Mouse (Mus musculus) erythroblast, adult 5-6 weeks (primary cell): Measurements from ENCODE around the gene Emp1. TPM values are rescaled to one million over a fixed set of nuclear protein-coding genes. Genes with fewer than 3 reads are reported as not detected.

Source experiments
- ATAC-seq: replicated peaks from 2 replicates; pipeline ENCODE4 v1.8.0; 2016; ENCODE audit warnings: moderate number of reproducible peaks, mild to moderate bottlenecking, moderate TSS enrichment, inconsistent platforms; ENCODE audit not compliant: poor library complexity, low FRiP score, severe bottlenecking
- total RNA-seq, 2 experiments: library from RNA; stranded (forward) in 1 of 2; stranded (reverse) in 1 of 2; fragments of 150-400 nt in 1 of 2; fragments of 200-764, 138-1000 nt in 1 of 2; gene quantifications; 2 replicates each; pipeline versions ENCODE4 v1.2.3 to v1.2.4; 2015 to 2017; ENCODE audit warnings: low replicate concordance in 2 of 2

Emp1 gene
- total RNA-seq, 2 experiments from 2014 or later: 2.1 to 2.3 TPM

DNA sequence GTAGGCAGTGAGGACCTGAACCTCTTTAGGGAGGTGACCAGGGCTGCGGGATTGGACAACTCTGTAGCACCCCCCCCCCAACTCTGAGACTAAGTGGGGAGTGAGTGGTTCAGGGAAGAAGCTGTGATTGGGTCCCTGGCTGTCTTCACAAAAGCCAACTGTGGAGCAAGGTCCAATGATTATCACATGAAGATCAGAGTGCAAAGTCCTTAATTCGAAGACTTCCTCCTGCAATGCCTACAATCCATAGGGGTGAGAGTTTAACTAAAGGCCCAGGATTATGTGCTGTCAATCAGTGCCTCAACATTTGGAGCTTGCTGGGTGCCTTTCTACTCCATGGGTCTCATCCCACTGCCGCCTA, 267 bp upstream of the Emp1 start:
- no peak for ATAC-seq

DNA sequence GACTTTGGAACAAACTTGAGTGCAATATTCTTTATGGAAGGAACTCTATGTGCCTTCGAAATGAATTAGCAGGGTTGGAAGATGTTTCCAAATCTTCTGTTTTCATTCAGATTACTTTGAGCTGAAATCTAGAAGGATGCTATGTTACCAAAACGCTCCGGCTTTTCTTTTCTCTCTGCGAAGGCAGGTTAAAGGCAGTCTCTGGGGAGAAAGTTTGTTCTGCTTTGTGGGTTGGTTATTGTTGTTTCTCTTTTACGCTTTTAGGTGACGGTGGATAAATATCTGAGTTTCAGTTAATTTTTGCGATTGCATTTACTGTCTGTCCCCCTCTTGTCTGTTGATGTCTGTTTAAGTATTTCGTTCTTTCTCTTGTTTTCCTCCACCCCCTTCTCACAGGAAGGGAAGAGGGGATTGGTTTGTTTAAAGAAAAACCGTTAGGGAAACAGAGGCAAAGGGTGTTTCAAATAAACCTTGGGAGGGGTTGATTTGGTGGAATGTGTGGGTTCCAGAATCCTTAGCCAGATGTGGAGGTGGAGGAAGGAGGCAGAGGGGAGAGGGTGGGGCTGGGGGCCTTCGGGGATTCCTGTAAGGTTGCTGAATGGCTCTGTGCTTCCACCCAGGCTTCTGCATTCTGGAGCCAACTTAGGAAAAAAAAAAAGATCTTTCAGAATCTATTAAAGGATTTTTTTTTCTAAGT, 1.1 kb downstream of the Emp1 start:
- no peak for ATAC-seq

DNA sequence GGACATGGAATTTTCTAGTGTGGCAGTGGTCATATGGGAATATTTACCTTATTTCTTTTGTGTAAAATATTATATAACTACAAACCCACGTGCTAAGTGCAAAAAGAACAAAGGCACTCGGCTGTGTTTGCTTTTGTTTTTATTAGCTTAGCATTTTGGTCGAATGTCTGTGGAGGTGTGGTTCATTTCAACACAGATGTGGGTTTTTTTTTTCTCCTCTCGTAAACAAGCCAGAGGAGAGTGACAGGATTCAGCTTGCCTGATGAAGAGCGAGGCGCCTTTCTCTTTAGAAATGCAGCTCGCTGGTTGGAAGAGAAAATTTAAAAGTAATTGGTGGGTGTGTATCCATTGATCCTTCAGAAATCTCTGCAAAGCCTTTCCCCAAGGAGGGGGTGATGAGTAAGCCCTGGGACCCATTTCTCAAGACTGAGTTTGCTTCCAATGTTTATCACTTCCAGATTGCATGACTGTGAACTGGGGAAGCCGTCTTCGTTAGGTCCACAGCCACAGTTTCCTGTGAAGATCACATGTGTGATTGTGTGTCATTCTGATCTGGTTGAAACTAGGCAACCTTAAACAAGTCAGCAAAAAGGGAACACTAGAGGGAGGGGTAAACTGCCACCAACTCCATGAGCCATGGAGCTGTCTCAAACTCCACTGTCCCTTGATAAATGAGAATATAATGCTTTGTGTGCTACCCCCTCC, 1.8 kb downstream of the Emp1 start:
- ATAC-seq: no peak

DNA sequence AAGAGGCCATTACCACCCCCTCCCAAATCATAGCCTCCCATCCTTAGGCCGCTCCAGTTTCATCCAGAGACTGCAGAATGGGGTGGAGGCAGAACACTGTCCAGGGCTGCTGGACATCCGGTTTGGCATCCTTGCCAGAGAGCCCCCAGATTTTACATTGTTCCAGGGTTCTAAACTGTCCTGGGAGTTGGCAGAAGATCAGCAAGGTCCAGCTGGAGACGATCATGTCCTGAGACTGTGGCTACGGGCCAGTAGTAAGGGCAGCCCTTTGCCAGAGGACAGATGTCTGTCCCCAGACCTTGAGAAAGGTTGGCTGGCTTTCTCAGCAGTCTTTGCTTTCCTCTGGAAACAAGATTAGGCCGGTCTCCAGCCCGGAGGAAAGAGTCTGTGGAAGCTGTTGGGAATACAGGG, 2.6 kb downstream of the Emp1 start:
- ATAC-seq: no peak

DNA sequence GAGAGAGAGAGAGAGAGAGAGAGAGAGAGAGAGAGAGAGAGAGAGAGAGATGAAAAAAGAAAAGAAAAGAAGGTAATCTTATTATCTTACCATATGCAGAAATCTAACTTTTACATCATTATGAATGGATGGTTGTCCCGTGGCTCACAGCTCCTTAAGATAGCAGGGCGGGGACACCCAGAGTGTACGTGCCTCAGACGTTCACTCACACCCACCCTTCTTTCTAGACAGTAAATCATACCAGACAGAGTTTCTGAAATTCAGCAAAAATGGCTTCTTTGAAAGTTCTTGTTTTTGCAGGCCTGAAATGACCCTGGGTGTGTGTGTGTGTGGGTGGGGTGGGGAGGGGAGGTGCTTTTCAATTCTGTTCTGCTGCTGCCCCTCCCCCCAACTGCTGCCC, 3.3 kb downstream of the Emp1 start:
- no peak for ATAC-seq

DNA sequence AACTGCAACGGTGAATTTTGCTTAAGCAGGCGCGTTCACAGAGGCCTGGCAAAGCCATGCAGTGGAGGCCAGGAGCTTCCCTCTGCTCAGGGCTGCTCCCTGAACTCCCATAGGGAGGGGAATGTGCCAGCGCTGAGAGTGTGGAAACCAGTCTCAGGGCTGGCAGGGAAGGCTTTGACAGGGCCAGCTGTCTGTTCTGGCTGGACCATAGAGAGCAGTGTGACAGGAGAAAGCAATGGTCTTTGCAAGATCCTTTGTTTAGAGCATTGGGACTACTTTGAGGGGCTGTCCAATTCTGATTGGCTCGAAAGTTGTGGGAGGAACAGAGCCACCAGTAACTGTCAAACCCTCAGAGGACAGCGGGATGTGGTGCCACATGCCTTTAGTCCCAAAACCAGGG, 5.9 kb downstream of the Emp1 start:
- no peak for ATAC-seq

DNA sequence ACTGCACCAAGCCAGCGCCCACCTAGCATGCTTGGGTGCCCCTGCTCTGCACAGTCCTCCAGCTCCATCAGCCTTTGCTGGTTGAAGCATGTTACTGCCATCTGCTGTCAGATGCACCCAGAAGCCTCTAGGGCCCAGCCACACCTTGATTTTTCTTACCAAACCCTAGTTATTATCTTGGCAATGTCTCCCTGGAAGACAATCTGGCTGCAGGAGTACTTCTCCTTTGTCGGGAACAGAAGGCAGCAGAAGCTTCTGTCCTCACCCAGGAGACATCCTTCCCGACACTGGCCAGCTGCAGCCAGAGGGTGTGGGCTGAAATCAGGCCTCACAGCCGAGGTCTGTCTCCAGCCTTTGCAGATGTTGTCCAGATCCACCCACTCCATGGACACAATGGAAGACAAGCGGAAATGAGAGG, 7.2 kb downstream of the Emp1 start:
- ATAC-seq: no peak

DNA sequence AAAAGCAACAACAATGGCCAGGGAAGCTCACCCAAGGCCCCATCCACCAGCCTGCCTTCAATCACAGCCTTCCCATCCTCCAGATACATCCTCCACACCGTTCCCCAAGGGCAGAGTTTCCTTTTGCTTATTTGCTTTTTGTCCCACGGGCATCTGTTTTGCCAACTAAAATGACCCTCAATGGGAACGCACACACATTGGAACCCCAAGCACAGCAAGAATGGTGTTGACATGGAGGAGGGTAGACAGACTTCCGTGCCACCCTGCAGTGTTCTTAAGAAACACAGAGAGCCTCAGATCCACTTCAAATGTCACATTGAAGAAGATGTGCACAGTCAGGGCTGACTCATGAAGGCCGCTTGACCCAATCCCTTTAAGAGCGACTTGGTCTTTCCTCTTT, 8.6 kb downstream of the Emp1 start:
- no peak for ATAC-seq

DNA sequence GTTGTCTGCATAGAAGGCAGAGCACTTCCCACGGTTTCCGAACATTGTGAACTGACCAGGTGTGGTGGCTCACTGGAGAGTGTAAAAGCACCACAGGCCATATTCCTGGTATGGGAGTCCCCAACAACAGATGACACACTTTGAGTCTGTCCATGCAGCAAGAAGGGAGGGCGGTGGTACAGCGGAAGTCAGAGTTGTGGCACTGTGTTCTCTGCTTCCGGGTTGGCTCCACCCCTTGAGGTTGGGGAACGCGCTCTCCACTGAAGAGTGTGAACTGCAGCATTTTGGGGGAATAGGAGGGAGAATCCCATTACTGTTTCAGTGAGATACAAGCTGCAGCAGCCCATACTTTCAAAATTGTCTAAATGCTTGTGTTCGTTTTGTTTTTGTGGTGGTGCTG, 11.0 kb downstream of the Emp1 start:
- no peak for ATAC-seq

DNA sequence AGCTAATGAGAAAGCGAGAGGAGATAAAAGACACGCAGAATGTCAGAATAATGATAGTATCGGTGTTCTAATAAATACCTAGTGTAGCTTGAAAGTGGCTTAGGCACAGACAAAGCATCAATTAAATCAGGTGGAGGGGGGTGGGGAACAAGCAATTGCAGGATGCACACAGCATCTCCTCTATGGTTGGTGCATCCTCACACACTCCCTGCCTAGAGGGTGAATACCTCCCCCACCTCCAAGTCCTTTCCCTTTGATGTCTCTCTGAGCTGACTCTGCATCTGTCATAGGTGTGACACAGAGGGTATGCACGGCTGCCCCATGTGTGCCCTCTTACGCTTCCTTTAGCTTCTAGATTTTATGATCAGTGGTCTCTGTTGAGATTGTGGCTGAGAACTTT, 13.5 kb downstream of the Emp1 start:
- ATAC-seq: no peak

DNA sequence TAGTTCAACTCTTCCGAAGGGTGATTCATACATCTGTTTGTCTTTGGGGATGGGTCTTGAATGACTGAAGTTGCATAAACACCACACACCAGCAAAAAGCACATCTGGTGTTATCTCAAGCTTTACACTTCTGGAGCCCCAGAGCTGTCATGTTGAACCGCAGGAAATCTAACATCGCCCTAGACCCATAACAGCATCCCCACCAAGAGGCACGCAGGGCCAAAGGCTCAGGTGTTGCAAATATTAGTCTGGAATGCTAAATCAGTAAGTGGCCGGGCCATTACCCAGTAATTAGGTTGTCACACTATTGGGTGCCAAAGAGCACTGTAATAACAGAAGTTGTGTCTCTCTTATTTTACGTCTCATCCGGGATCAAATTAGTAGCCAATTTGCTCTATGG, 13.9 kb downstream of the Emp1 start:
- no peak for ATAC-seq

DNA sequence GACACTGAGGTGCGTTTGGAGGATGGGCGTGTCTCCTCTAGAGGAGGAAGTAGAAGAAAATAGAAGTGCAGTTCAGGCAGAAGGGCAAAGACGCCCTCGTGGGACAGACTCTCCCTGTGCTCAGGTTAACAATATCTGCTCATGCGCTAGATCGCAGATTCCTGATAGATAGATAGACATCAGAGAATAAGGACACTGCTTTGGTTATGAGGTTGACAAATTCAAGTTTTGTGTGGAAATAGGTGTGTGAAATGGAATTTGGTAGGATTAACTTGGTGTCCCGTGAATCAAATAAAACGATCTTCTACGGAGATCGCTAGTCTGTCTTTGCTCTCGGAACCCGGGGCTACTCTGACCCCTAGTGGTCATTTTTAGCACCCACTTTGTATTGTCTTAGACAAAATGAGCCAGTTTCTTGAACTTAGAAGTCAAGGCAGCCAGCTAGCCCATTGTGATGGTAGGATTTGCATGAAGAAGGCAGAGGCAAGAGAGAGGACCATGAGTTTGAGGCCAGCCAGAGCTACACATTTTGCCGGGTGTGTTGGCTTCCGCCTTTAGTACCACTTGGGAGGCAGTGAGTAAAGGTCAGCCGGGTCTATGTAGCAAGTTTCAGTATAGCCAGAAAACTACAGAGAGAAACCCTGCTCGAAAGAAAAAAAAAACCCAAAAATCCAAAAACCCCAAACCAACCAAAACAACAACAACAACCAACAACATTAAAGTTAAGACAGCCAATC, 15.4 kb downstream of the Emp1 start:
- peak; percentile 66; the same call in 1 of the 2 replicates for ATAC-seq

DNA sequence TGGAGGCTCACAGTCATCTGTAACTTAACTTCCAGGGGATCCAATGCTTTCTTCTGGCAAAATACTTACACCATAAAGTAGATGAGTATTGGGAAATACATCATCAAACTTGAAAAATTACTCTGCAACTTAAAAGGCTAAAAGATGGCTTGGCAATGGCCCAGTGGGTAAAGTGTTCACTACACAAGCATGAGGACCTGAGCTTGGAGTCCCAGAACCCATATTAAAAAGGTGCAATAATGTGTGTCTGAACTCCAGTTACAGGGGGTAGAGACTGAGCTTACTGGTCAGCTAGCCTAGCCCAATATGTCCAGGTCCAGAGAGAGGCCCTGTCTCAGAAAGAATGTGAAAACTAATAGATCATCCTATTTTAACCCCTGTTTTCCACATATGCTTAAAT, 21.6 kb downstream of the Emp1 start:
- ATAC-seq: no peak

DNA sequence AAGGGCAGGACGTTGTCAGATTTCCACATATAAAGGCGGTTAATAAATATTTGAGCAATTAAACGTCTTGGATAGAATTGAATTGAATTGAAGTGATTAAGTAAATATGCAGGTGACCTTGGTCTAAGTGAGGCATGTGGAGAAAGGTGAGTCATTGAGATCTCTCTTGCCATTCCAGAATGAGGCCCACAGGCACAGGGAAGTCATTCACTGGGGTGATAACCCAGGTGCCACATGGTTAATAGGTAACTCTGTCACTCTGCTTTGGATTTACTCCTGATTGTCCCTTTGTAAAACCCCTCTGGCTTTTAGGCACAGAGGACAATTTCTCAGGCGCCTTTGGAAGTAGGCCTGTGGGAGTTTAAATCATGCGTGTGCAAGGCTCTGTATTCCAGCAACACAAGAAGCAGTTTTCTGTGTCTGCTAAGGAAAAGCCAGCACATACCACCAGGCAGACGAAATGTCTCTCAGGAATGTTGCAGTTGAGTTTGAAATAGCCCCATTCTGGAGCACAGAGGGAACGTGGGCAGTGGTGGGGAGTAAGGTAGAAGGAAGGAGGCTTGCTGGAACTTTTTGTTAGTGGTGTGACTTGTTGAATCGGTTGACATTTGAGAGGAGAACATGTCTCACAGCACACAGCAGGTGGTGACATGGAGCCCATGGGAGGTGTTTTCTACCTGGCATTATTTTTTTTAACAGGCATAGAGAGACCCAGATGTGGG, 23.6 kb downstream of the Emp1 start:
- ATAC-seq: no peak

DNA sequence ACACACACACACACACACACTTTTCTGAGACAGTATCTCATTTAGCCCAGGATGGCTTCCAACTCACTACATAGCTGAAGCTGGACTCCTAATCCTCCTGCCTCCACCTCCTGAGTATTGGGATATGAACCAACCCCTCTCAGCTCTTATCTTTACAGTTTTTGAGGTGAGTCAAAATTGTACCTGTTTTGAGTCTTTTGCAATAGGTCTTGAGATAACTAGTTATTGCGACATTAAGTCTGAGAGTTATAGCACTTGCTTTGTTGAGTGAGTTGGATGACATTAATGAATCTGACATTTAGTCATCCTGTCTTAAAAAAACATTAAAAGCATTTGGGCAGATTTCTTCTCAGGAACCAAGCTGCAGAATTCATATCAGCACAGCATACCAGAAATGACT, 25.3 kb downstream of the Emp1 start:
- no peak for ATAC-seq

DNA sequence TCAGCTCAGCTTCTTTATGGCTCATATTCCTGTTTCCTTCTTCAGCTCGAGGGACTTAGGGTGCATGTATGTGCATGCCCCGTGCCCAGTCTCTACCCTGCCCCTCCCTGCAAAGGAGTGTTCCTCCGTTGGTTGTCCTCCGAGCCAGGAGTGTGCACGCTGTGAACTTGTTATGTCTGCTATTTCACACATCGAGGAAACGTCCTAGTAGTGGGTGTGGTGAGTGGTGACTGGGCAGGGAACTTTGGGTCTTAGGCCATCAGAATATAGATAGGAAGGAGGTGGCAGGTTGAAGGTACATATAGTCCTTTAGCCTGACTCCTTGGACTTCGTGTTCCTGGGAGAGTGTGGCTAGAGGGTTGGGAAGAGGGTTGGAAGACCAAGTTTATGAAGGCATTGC, 26.4 kb downstream of the Emp1 start:
- ATAC-seq: no peak

DNA sequence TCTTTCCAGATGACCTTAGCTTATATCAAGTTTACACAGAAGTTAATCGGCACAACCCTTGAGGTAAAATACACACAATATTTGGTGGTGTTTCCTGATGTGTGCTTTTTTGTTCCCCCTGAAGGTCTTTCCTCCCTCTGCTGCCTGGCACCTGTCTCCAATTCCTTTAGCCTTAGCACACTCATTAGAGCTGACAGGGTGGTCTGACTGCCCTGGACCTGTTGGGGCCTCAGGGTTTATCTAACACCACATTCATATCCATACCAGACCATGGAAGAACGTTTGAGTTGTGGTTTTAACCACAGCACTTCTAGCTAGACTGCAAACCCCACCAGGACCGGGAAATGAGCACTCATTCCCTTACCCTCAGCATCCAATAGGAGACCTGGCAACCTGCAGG, 28.1 kb downstream of the Emp1 start:
- ATAC-seq: no peak

DNA sequence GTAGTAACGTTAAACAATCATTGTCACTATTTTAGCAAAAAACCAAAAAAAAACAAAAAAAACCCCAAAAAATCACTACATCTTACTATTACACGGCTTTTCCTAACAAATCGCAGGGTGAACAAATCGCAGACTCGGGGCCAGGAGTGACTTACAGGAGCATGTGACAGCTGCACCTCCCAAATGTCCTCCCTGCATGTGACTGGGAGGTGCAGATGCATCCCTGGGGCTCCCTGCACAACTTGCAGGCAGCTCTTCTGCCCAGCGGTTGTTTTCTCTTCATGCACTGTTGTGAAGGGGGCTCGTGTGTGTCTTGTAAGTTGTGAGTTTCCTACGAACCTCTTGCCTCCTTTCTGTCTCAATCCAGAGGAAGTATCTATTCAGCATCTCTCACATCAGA, 33.0 kb downstream of the Emp1 start:
- ATAC-seq: no peak

DNA sequence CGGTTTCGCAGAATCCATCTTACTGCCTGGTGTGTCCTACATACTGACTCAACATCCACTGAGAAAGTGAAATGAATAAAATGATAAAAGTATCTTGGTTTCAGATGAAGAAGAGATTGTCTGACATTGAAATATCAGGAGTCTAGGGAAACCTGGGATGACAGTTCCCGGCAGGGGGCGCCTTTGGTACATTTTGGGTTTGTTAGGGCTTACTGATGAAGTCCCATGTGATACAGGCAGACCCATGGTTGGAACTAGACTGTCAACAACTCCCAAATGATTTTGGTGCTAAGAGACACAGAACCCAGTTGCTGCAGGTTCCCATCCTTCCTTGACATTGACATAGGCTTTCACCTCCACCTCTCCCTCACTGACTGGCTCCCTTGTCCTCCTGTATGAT, 34.7 kb downstream of the Emp1 start:
- no peak for ATAC-seq

DNA sequence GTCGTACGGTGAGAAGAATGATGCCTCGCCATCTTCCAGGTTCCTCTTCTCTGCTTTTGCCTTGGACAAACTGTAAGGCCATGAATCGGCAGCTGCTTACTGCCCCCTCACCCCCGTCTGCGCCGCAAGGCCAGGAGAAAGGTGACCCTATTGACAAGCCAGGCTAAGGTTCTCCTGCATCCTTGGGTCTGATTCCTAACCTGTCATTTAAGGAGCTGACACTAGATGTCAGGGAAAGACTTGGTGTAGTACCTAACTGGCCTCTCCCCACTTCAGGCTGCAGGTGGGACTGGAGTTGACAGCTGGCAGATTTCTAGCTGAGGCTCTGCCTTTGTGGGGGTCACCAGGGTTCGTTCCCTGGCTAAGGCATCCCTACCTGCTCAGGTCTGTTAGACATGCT, 35.4 kb downstream of the Emp1 start:
- no peak for ATAC-seq

DNA sequence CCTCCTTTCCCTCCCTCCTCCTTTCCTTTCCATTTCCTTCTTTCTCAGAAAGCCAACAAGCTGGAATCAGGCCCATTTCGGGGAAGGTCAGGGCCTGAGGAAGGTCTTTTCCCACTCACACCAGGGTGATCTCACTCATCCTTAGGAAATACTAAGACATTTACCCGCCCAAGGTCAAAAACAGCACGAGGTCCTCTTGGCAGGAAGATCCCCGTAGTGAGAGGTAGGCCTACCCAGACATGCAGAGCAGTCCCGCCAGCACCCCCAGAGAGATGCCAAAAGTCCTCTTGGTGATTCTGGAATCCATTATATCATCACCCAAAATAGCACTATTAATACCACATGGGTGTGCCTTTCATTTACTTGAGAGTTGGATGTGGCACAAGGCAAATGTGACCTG, 36.5 kb downstream of the Emp1 start:
- ATAC-seq: no peak
